Mouse (Mus musculus): ENCODE measurements at regions not wholly inside any gene's neighbourhood (a gene's known extent, or its start where the extent isn't known, plus 50 kb on each side); places are given as distances from the start of the nearest gene placed in this dataset.

GRCm38 (mm10) chrX:110061870-110062269, 752.2 kb upstream of the Pou3f4 start:
- no peaks in the 10 kb centered on the region for H3K36me3 ChIP-seq
- no peak overlapping the region for H3K9ac ChIP-seq (replicated peaks)
- 67% methylated on average over 1 of the region's 1 CpGs for WGBS
- H3K4me2 ChIP-seq (replicated peaks) = no peak overlapping the region
- ATAC-seq = no peak
- H3K9me3 ChIP-seq = no peaks in the 10 kb centered on the region
- H3K27ac ChIP-seq = no peak overlapping the region
- no peaks in the 10 kb centered on the region for H3K4me1 ChIP-seq (replicated peaks)
- no peaks in the 10 kb centered on the region for H3K27me3 ChIP-seq
- no peak overlapping the region for H3K4me3 ChIP-seq (replicated peaks)

DNA sequence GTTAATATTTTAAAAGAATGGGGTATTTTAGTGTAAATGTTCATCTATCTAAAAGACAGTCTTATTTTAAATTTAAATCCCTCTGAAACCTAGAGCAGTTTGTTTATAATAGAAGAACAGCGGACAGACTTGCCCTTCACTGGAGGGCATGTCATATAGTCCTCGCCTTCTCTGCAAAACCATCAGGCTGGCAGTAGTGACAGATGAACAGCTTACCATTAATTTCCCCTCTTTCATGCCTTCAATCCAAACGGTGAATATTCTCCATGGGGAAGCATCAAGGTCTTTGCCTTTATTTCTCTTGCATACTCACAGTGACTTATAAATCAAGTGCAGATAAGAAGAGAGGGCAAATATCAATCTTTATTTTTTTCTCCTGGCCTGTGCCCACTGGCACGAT, 737.7 kb upstream of the Pou3f4 start:
- H3K4me1 ChIP-seq (replicated peaks) = peaks cover 6% of the 10 kb centered on the region
- no peak overlapping the region for H3K4me2 ChIP-seq (replicated peaks)
- no peak overlapping the region for H3K4me3 ChIP-seq (replicated peaks)
- ATAC-seq = peak; percentile 62; the same call in 1 of the 2 replicates
- H3K27ac ChIP-seq = peak overlapping the region; percentile 44
- no peaks in the 10 kb centered on the region for H3K36me3 ChIP-seq
- no peaks in the 10 kb centered on the region for H3K9me3 ChIP-seq
- WGBS = 42% methylated on average over 4 of the region's 4 CpGs
- H3K9ac ChIP-seq (replicated peaks) = no peak overlapping the region
- no peaks in the 10 kb centered on the region for H3K27me3 ChIP-seq

DNA sequence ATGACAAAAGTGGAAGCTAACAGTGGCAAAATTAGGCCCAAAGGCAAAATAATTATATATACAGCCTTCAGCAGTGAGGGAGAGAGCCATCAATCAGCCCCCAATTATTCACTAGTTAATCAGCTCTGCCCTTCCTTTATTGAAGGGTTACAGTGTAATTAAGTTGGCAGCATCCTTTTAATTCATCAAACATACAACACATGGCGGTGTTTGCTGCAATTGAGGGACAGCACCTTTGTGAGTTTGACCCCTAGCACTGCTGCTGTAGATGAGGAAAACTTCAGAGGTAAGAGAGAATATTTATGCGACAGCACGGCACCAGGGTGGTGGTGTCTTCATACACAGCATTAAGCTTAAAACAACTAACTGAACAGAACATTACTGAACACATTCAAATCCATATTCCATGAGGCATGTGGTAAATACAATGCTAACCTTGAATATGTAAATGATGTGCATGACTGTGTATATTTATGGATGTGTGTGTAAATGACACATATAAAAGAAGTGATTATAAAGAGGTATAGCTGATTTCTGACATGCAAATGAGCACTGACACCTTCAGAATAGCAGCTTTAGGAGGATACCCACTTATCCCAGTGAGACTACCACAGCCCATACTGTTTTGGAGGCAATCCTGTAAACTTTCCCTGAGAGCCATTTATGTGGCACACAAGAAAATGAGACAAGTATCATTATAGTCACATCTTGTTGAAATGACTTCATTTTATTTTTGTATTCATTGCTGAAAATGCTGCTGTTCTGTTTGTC, 736.1 kb upstream of the Pou3f4 start:
- ATAC-seq = peak; percentile 74

GRCm38 (mm10) chrX:110096976-110097375, 717.1 kb upstream of the Pou3f4 start:
- H3K36me3 ChIP-seq = no peaks in the 10 kb centered on the region
- no peak for ATAC-seq
- no peaks in the 10 kb centered on the region for H3K9me3 ChIP-seq
- H3K9ac ChIP-seq (replicated peaks) = no peak overlapping the region
- no peak overlapping the region for H3K27ac ChIP-seq
- H3K4me2 ChIP-seq (replicated peaks) = no peak overlapping the region
- no peak overlapping the region for H3K4me3 ChIP-seq (replicated peaks)
- WGBS = 81% methylated on average over 1 of the region's 1 CpGs
- H3K27me3 ChIP-seq = no peaks in the 10 kb centered on the region
- H3K4me1 ChIP-seq (replicated peaks) = no peaks in the 10 kb centered on the region

More for the DNA sequence above, 736.1 kb upstream of the Pou3f4 start:
- H3K9me3 ChIP-seq = no peaks in the 10 kb centered on the region
- H3K27me3 ChIP-seq = no peaks in the 10 kb centered on the region
- peak overlapping the region; percentile 47; the same call in 1 of the 2 replicates for H3K27ac ChIP-seq
- no peak overlapping the region for H3K4me2 ChIP-seq (replicated peaks)
- H3K36me3 ChIP-seq = no peaks in the 10 kb centered on the region
- peaks cover 6% of the 10 kb centered on the region for H3K4me1 ChIP-seq (replicated peaks)
- H3K9ac ChIP-seq (replicated peaks) = no peak overlapping the region
- no peak overlapping the region for H3K4me3 ChIP-seq (replicated peaks)
- 36% methylated on average over 3 of the region's 3 CpGs for WGBS

DNA sequence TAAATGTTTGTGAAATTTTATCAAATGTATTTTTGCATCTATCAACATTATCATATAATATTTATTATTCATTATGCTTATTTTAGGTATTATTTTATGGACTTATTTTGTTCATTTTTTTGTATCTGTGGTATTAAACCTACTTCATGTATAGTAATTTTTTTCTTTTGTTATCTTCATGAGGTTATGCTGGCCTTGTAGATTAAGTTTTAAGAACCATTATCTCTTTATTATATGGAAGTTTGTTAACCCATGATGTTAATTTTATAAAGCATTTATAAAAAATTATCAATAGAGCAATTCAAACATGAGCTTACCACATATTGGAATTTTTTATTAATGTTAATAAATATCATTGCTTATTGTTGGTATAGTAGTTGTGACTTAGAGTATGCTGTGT, 704.6 kb upstream of the Pou3f4 start:
- Histone ChIP-seq H3K36me3 (no peaks in the 10 kb centered on the region), H3K27ac (no peak overlapping the region)
- ATAC-seq = no peak

DNA sequence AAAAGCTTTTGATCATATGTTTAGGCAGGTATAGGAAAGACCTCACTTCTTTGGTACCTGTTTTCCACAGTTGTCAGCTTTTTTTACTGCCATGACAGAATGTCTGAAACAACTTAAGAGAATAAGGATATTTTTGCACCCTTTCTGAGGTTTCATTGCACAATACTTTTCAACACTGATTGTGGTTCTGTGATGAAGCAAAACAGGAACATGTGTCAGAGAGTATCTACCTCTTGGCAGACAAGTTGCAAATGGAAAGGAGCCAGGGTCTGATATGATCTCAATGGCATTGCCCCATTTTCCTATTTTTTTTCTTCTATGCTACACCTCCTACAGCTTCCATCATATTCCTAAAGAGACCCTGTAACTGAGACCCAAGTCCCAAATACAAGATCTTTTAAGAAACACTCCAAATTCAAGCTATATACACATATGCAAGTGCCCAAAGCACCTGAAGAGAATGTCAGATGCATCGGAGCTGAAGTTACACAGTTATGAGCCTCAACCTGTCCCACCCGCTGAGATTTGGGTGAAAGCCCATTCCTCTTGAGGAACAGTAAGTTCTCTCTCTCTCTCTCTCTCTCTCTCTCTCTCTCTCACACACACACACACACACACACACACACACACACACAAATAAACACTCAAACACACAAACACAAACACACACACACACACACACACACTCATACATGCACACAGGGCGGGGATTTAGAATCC, 696.4 kb upstream of the Pou3f4 start:
- ATAC-seq = no peak
- H3K27me3 ChIP-seq = no peaks in the 10 kb centered on the region
- no peaks in the 10 kb centered on the region for H3K9me3 ChIP-seq
- no peak overlapping the region for H3K9ac ChIP-seq (replicated peaks)
- no peaks in the 10 kb centered on the region for H3K36me3 ChIP-seq
- no peak overlapping the region for H3K4me2 ChIP-seq (replicated peaks)
- WGBS = 95% methylated on average over 3 of the region's 3 CpGs
- no peak overlapping the region for H3K4me3 ChIP-seq (replicated peaks)
- H3K4me1 ChIP-seq (replicated peaks) = no peaks in the 10 kb centered on the region
- H3K27ac ChIP-seq = no peak overlapping the region

More for the DNA sequence above, 704.6 kb upstream of the Pou3f4 start:
- Histone ChIP-seq H3K4me2 (replicated peaks) (no peak overlapping the region), H3K9ac (replicated peaks) (no peak overlapping the region), H3K4me1 (replicated peaks) (no peaks in the 10 kb centered on the region), H3K9me3 (no peaks in the 10 kb centered on the region), H3K27me3 (no peaks in the 10 kb centered on the region), H3K4me3 (replicated peaks) (no peak overlapping the region)

DNA sequence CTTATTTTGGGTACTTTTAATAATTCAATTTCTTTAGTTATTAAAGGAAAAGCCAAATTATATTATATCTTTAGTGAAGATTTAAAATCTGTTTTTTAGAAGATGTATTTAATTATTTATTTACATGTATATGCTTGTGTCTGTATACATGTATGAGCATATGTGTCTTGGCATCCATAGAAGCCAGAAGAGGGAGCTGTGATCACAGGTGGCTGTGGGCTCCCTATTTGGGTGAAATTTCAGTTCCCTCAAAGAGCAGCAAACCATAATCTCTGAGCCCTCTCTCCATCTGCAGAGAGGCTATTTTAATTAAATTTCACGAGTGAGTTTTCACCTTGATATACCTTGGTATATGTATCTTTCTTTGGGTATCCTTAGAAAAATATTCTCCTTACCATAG, 693.4 kb upstream of the Pou3f4 start:
- Histone ChIP-seq H3K4me3 (replicated peaks) (no peak overlapping the region), H3K9ac (replicated peaks) (no peak overlapping the region), H3K4me1 (replicated peaks) (no peaks in the 10 kb centered on the region), H3K36me3 (no peaks in the 10 kb centered on the region), H3K27me3 (no peaks in the 10 kb centered on the region), H3K9me3 (no peaks in the 10 kb centered on the region), H3K27ac (no peak overlapping the region), H3K4me2 (replicated peaks) (no peak overlapping the region)
- ATAC-seq = no peak
- 58% methylated on average over 1 of the region's 1 CpGs for WGBS
